Mouse (Mus musculus) kidney, embryonic 16.5 days (tissue): ENCODE data around the gene Kdm7a. TPM values are rescaled to one million over a fixed set of nuclear protein-coding genes. Genes with fewer than 3 reads are reported as not detected.

ENCODE experiments used
- ATAC-seq: fragments of 200-750 bp; cut with Nextera tagmentation; 2 replicates; pipeline ENCODE4 v1.8.0; 2017; ENCODE audit warnings: moderate TSS enrichment; ENCODE audit not compliant: low FRiP score, low TSS enrichment
- H3K27ac ChIP-seq: fragments of 300-500 bp; sonication (generic); 2 replicates; pipeline ENCODE4 v1.5.1; 2014; ENCODE audit warnings: low read length
- H3K27me3 ChIP-seq: fragments of 300-500 bp; sonication (generic); 2 replicates; pipeline ENCODE4 v1.6.1; 2014; ENCODE audit warnings: low read length, control low read depth, mixed read lengths; ENCODE audit not compliant: insufficient read depth
- H3K36me3 ChIP-seq: fragments of 300-500 bp; sonication (generic); 2 replicates; pipeline ENCODE4 v1.6.1; 2014; ENCODE audit warnings: low read length, control low read depth, mixed read lengths; ENCODE audit not compliant: insufficient read depth
- H3K4me1 ChIP-seq: fragments of 300-500 bp; sonication (generic); 2 replicates; pipeline ENCODE4 v1.6.1; 2014; ENCODE audit warnings: low read length, control low read depth, mixed read lengths; ENCODE audit not compliant: insufficient read depth
- H3K4me2 ChIP-seq: fragments of 300-500 bp; sonication (generic); replicated peaks from 2 replicates; pipeline ENCODE4 v1.6.1; 2014; ENCODE audit warnings: low read depth, low read length
- H3K4me3 ChIP-seq: fragments of 300-500 bp; sonication (generic); 2 replicates; pipeline ENCODE4 v1.5.1; 2014; ENCODE audit warnings: mild to moderate bottlenecking, low read length
- H3K9ac ChIP-seq: fragments of 300-500 bp; sonication (generic); replicated peaks from 2 replicates; pipeline ENCODE4 v1.6.1; 2014; ENCODE audit warnings: low read length
- H3K9me3 ChIP-seq: fragments of 300-500 bp; sonication (generic); 2 replicates; pipeline ENCODE4 v1.6.1; 2016; ENCODE audit warnings: low read length, control low read depth
- WGBS: fragments of 180-500 bp; shearing (Covaris S2); extraction: QIAGEN DNeasy Blood & Tissue Kit; methylation state at CpG from one replicate; pipeline ENCODE4 v1.1.7; 2014; 5-methylcytosine and 5-hydroxymethylcytosine counted together
- polyA plus RNA-seq: library from polyadenylated mRNA; unstranded; fragments of >200 nt; fragmentation: Nextera tagmentation; extraction: Ambion mirVana; gene quantifications from 2 replicates; pipeline ENCODE4 v1.2.1, GENCODE M21; 2015

Gene Kdm7a
- 5.7 and 6.2 TPM in 2 replicates for polyA plus RNA-seq

DNA sequence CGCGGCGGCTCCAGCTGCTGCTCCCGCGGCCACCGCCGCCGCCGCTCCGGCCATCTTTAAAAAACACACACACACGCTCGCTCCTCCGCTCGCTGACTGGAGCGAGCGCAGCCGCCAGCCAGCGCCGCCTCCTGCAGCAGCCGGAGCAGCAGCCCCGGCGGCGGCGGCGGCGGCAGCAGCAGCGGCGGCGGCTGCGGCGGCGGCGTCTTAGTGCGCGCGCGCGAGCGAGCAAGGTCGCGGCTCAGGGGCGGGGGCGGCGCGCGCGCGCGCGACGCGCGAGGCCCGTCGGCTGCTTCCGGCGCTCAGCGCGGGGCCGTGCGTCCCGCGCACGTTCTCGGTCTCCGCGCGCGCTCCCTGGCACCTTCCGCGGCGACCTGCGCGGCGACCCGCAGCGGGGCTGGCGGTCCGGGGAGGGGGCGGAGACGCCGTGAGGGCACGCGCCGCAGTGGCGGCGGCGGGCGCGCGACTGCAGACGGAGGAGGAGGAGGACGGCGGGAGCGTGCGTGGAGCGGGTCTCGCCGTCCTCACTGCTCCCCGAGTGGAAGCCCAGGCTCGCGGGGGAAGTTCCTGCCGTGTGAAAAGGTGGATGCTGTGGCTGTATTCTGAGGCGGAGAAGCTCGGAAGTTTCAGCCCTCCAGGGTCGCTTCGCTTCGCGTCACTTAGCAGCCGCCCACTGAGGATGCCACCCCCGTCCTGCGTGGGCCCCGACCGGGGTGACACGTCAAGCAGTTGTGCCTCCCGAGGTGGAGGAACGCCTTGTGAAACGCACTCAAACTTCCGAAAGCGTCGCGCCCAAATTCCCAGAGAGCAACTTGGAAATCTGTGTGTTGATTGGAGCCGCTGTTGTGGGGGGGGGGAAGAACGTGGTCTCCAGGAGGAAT, at the start of gene Kdm7a:
Gene Kdm7a, minus strand, starts transcription at position 209 of the 881 bp plus-strand sequence.
- Histone ChIP-seq H3K4me2 (peak within 1 kb of the TSS; percentile 83), H3K4me3 (peak within 1 kb of the TSS; percentile 99), H3K9me3 (no peaks in the 10 kb centered on the region), H3K9ac (peak within 1 kb of the TSS; percentile 99), H3K27ac (peak within 1 kb of the TSS; percentile 94), H3K4me1 (peaks cover 10% of the 10 kb centered on the region; the same call in 1 of the 2 replicates), H3K27me3 (no peaks in the 10 kb centered on the region), H3K36me3 (no peaks in the 10 kb centered on the region)
- peak; percentile 86 for ATAC-seq
- under 1% methylated on average over 100 of the region's 124 CpGs for WGBS

DNA sequence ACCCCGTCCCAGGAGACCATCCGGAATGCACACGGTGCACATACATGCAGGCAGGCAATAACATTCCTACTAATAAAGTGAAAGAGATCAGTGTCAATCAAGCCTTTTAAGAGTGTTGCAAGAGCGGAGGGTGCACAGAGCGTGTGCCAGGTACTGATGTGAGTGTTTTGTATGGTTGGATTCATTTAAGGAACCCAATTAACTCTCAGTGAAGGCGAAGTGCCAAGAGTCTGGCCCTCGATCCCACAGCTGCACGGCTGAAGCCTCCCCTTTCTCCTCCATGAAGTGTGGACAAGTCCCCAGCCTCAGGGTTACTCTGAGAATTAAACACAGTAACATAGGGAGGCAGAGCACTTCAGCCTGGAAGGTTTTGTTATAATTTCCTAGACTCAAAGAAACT, 48.7 kb upstream of the Kdm7a start:
- no peaks in the 10 kb centered on the region for H3K9me3 ChIP-seq
- 62% methylated on average over 8 of the region's 8 CpGs for WGBS
- H3K27me3 ChIP-seq, result peaks cover 7% of the 10 kb centered on the region
- H3K4me2 ChIP-seq, result no peak overlapping the region
- no peak overlapping the region for H3K27ac ChIP-seq
- H3K4me1 ChIP-seq, result peaks cover 14% of the 10 kb centered on the region
- no peak overlapping the region for H3K9ac ChIP-seq
- no peaks in the 10 kb centered on the region for H3K36me3 ChIP-seq
- no peak for ATAC-seq
- no peak overlapping the region for H3K4me3 ChIP-seq

DNA sequence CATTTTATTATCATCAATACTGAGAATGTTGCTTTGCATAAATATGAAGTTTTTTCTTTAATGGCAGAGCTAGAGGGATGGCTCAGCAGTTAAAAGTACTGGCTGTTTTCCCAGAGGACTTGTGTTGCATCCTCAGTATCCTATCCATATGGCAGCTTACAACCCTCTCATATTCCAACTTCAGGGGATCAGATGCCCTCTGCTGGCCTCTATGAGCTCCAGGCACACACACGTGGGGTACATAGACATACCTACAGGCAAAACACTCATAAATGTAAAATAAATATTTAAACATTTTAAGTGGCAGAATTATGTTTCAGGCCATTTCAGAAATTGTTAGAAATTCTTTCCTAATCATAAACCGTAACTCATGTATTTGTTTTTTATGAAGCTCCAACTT, 43.5 kb upstream of the Kdm7a start:
- Histone ChIP-seq H3K4me1 (no peaks in the 10 kb centered on the region), H3K4me3 (no peak overlapping the region), H3K4me2 (no peak overlapping the region), H3K36me3 (no peaks in the 10 kb centered on the region), H3K9me3 (no peaks in the 10 kb centered on the region), H3K27me3 (no peaks in the 10 kb centered on the region; the same call in 1 of the 2 replicates), H3K9ac (no peak overlapping the region), H3K27ac (no peak overlapping the region)
- 90% methylated on average over 2 of the region's 2 CpGs for WGBS
- ATAC-seq, result no peak

DNA sequence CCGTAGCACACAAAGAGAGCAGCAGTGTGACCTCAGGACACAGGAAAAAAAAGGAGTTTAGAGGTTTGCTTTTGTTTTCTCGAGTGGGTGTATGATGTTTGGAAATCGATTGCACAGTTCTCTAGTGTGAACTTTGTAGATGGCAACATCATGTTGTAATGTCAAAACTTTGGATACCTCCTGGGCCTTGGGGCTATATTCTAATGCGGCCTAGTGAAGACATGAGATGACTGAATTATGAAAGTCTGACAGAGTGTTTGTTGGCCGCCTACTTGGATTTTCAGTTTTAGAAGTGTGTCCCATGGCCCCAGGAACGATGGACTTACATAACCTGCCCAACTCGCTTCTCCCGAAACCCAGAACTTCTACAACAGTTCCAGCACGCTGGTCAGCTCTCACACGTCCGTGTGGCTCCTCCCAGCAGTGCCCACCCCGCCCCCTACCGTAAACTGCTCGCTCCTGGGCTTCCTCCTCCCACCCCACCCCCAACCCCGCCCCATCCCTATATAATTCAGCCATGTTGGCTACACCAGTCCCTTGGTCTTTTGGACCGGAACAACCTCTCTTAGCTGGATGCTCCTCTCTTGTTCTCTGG, 42.7 kb upstream of the Kdm7a start:
- no peaks in the 10 kb centered on the region for H3K36me3 ChIP-seq
- 56% methylated on average over 16 of the region's 16 CpGs for WGBS
- H3K4me1 ChIP-seq, result no peaks in the 10 kb centered on the region
- no peak overlapping the region for H3K9ac ChIP-seq
- H3K9me3 ChIP-seq, result no peaks in the 10 kb centered on the region
- H3K27ac ChIP-seq, result no peak overlapping the region
- ATAC-seq, result no peak
- H3K27me3 ChIP-seq, result no peaks in the 10 kb centered on the region
- no peak overlapping the region for H3K4me3 ChIP-seq
- no peak overlapping the region for H3K4me2 ChIP-seq

DNA sequence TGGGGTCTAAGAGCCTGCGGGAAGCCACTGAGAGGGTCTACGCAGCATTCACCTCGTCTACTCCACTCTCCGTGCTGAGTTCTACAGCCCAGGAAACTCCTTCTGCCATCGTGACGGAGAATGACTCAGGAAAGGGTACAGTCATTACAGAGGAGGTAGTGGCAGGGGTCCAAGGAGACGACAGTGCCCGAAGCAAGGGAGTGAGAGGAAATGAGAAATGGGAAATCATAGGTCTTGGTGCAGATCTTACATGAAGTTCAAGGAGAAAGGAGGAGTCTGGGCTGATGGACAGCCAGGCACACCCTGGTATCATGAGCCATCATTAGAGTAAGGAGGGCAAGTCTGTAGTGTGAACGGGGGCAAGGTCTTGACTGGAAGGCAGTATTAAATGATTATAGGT, 37.5 kb upstream of the Kdm7a start:
- no peak overlapping the region for H3K27ac ChIP-seq
- no peaks in the 10 kb centered on the region for H3K36me3 ChIP-seq
- ATAC-seq, result no peak
- WGBS, result 57% methylated on average over 9 of the region's 9 CpGs
- no peak overlapping the region for H3K9ac ChIP-seq
- H3K4me3 ChIP-seq, result no peak overlapping the region
- H3K4me1 ChIP-seq, result peaks cover 19% of the 10 kb centered on the region
- H3K9me3 ChIP-seq, result no peaks in the 10 kb centered on the region
- H3K4me2 ChIP-seq, result no peak overlapping the region
- no peaks in the 10 kb centered on the region for H3K27me3 ChIP-seq

DNA sequence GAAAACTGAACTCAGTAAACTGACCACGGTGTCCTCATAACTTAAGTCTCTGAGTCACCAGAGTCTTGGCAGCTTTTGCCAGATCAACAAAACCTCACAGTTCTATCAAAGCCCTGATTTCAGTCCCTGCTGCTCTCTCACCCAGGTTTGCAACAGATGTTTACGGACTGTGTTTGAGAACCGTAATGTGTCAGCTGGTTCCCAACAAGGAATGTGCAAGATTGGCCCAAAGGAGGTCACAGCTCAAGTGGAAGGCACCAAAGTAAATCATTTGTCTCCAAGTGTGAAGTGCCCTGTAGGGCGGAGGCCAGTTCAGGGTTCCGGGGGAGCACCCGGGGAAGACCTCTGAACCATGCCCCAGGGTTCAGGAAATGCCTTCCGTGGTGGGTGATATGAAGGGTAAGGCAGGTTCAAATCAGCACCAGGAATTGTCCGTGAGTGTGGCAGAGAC, 36.9 kb upstream of the Kdm7a start:
- 0 out of 2 replicates have a peak, but pooled peaks have one; percentile 6 for ATAC-seq
- H3K4me2 ChIP-seq, result no peak overlapping the region

DNA sequence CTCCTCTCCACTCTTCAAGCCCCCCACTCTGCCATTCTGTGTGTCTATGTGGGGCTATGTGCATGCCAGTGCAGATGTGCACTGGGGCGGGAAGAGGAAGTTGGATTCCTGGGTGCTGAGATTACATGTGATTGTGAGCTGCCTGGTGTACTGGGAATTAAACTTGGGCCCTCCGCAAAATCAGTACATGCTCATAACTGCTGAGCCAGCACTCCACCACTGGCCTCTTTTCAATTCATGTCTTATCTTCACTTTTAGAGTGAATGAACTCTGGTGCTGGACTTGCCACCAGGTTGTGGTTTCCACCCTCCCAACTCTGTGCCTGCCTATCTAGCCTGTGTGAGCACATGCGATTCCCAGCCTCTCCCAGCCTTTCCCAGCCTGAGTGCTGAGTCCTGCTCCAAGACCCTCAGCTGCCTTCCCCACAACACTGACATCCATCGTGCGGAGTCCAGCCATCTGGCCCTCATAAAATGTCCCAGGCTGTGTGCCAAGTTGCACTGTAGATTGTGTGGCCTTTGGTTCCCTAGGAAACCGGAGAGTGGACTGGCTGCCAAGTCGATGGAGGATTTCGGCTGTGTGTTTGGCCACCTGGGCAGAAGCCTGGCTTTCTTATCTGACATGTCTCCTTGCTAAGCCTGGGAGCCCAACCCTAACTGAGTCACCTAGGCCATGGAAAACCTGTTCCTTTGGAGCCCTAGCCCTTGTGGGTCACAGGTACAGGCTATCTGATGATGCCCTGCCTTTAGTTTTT, 36.3 kb upstream of the Kdm7a start:
- 31% methylated on average over 8 of the region's 8 CpGs for WGBS
- Histone ChIP-seq H3K36me3 (no peaks in the 10 kb centered on the region), H3K9me3 (no peaks in the 10 kb centered on the region), H3K4me3 (no peak overlapping the region), H3K27ac (peak overlapping the region; percentile 62), H3K9ac (no peak overlapping the region), H3K27me3 (no peaks in the 10 kb centered on the region), H3K4me1 (peaks cover 19% of the 10 kb centered on the region), H3K4me2 (no peak overlapping the region)
- peak; percentile 94 for ATAC-seq

More for the DNA sequence above, 36.9 kb upstream of the Kdm7a start:
- WGBS, result 30% methylated on average over 8 of the region's 8 CpGs
- Histone ChIP-seq H3K36me3 (no peaks in the 10 kb centered on the region), H3K9me3 (no peaks in the 10 kb centered on the region), H3K4me3 (no peak overlapping the region), H3K9ac (no peak overlapping the region), H3K27ac (peak overlapping the region; percentile 62), H3K4me1 (peaks cover 19% of the 10 kb centered on the region), H3K27me3 (no peaks in the 10 kb centered on the region)

DNA sequence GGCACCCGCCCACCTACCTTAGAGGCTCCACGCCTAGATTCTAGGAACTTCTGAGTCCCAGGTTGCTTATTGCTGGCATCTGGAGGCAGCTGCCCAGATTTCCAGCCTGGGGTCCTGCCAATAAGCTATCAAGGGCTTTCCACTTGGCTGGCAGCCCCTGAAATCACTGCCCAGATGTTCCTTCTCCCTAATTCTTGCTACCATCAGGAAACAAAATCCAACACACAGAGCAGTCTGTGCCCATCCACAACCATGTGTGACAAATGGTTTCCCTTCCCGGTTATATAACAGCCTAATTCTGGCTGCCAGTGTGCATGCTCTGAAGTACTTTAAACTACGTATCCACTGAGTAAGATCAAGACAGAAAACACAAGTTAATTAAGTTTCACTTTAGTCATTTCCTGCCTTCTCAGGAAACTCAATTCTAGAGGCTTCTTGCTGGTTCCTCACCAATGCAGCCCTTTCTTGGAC, 34.9 kb upstream of the Kdm7a start:
- Histone ChIP-seq H3K4me2 (no peak overlapping the region), H3K9me3 (no peaks in the 10 kb centered on the region), H3K4me3 (no peak overlapping the region), H3K36me3 (no peaks in the 10 kb centered on the region), H3K9ac (no peak overlapping the region), H3K27ac (no peak overlapping the region), H3K27me3 (no peaks in the 10 kb centered on the region), H3K4me1 (peaks cover 19% of the 10 kb centered on the region)
- WGBS, result 61% methylated on average over 4 of the region's 4 CpGs
- no peak for ATAC-seq

DNA sequence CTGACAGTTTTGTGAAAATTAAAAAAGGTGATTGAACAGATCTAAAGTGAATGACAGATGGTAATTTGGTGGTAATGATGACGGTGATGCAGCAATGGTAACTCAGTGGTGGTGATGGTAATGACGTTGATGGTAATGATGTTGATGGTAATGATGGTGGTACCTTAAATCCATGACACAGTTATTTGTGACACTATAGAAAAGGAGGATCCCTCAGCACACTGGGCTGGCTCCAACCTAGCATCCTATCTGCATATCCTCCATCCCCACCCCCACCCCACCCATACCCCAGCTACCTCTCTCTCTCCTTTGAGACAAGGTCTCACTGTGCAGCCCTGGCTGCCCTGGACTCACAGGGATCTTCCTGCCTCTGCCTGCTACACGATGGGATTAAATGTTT, 34.4 kb upstream of the Kdm7a start:
- 85% methylated on average over 3 of the region's 3 CpGs for WGBS
- Histone ChIP-seq H3K27ac (no peak overlapping the region), H3K9ac (no peak overlapping the region), H3K4me1 (peaks cover 19% of the 10 kb centered on the region), H3K9me3 (no peaks in the 10 kb centered on the region), H3K4me2 (no peak overlapping the region), H3K36me3 (no peaks in the 10 kb centered on the region), H3K27me3 (no peaks in the 10 kb centered on the region), H3K4me3 (no peak overlapping the region)
- ATAC-seq, result no peak
